Mouse (Mus musculus) embryo, embryonic 10 days (tissue): ENCODE data around the gene Klf16.

ENCODE experiments used
- DNase-seq: peaks from one replicate; pipeline ENCODE4 v3.0.0-alpha.2; 2015; ENCODE audit warnings: low spot score

Gene Klf16

GRCm38 (mm10) chr10:80539493-80539892 lies 37.6 kb downstream of the Klf16 start:
- DNase-seq = peak; percentile 43

GRCm38 (mm10) chr10:80538710-80539394 lies 38.3 kb downstream of the Klf16 start, which contains the start of gene Atp8b3:
Atp8b3 (minus strand) TSS chr10:80539124.
- peak; percentile 91 for DNase-seq

GRCm38 (mm10) chr10:80538180-80538579 lies 38.9 kb downstream of the Klf16 start:
- no peak for DNase-seq

GRCm38 (mm10) chr10:80535711-80536110 lies 41.4 kb downstream of the Klf16 start:
- DNase-seq = peak; percentile 29

- no peak for DNase-seq
Measured at GRCm38 (mm10) chr10:80535071-80535470, 42.0 kb downstream of the Klf16 start.

GRCm38 (mm10) chr10:80533704-80534103 lies 43.4 kb downstream of the Klf16 start:
- peak; percentile 44 for DNase-seq

- DNase-seq = no peak
Measured at GRCm38 (mm10) chr10:80532783-80533182, 44.3 kb downstream of the Klf16 start.

- DNase-seq = peak; percentile 70
Measured at GRCm38 (mm10) chr10:80526172-80526571, 50.9 kb downstream of the Klf16 start.

GRCm38 (mm10) chr10:80523299-80523698 lies 53.8 kb downstream of the Klf16 start:
- no peak for DNase-seq

- DNase-seq = no peak
Measured at GRCm38 (mm10) chr10:80519287-80519686, 57.8 kb downstream of the Klf16 start.
